Mouse (Mus musculus) CH12.LX (cell line): ENCODE data around the gene Dtd1. TPM values are rescaled to one million over a fixed set of nuclear protein-coding genes. Genes with fewer than 3 reads are reported as not detected.

Experiments used
- DNase-seq: peaks from one replicate; pipeline ENCODE4 v3.0.0-alpha.2; 2013; ENCODE audit errors: extremely low read depth
- H3K27ac ChIP-seq: 2 replicates; pipeline ENCODE4 v1.5.1; 2012; ENCODE audit warnings: low read depth, mild to moderate bottlenecking, control low read depth, moderate library complexity; ENCODE audit not compliant: insufficient read depth
- H3K27me3 ChIP-seq: replicated peaks from 2 replicates; pipeline ENCODE3; 2012; ENCODE audit warnings: inconsistent platforms
- H3K36me3 ChIP-seq, 2 experiments: replicated peaks in 1 of 2; 2 replicates each; pipeline versions ENCODE3 to v1.6.1; 2012; ENCODE audit warnings: inconsistent platforms in 1 of 2, low read length in 1 of 2, mild to moderate bottlenecking in 1 of 2, mixed read lengths in 1 of 2, moderate library complexity in 1 of 2; ENCODE audit not compliant: control insufficient read depth in 1 of 2, insufficient read depth in 1 of 2
- H3K4me1 ChIP-seq, 2 experiments: 2 replicates each; pipeline ENCODE4 v1.6.1; 2012; ENCODE audit warnings: inconsistent platforms in 1 of 2, moderate library complexity in 1 of 2; ENCODE audit not compliant: insufficient read depth in 2 of 2, control insufficient read depth in 1 of 2
- H3K4me2 ChIP-seq: 2 replicates; pipeline ENCODE4 v1.6.1; 2012; ENCODE audit warnings: low read depth, mild to moderate bottlenecking, control low read depth; ENCODE audit not compliant: poor library complexity, insufficient read depth, severe bottlenecking
- H3K4me3 ChIP-seq, 3 experiments: fragments of 150-350 bp in 1 of 3; sonication (generic) in 1 of 3; replicated peaks in 1 of 3; 2 replicates each; pipeline versions ENCODE3 to v1.5.1; 2011 to 2012; ENCODE audit warnings: low read depth in 2 of 3, low read length in 2 of 3, mild to moderate bottlenecking in 2 of 3, moderate library complexity in 2 of 3, control low read depth in 1 of 3, improper control_type of control experiment in 1 of 3, inconsistent platforms in 1 of 3, mixed read lengths in 1 of 3; ENCODE audit not compliant: poor library complexity in 1 of 3
- H3K79me2 ChIP-seq: replicated peaks from 2 replicates; pipeline ENCODE4 v1.6.1; 2012; ENCODE audit warnings: mild to moderate bottlenecking, moderate library complexity; ENCODE audit not compliant: control insufficient read depth, poor library complexity, insufficient read depth, severe bottlenecking; ENCODE audit errors: extremely low read depth
- H3K9ac ChIP-seq: 2 replicates; pipeline ENCODE4 v1.6.1; 2012; ENCODE audit warnings: low read depth, mild to moderate bottlenecking, control low read depth, moderate library complexity; ENCODE audit not compliant: insufficient read depth
- H3K9me3 ChIP-seq: replicated peaks from 2 replicates; pipeline ENCODE3; 2012; ENCODE audit warnings: low read length, inconsistent platforms, mixed read lengths
- CHD1 ChIP-seq: IDR thresholded peaks from 2 replicates; pipeline ENCODE4 v1.6.1; 2012; ENCODE audit warnings: low read depth, low read length, improper control_type of control experiment, inconsistent platforms
- GABPA ChIP-seq: IDR thresholded peaks from 2 replicates; pipeline ENCODE4 v1.6.1; 2012; ENCODE audit warnings: low read depth, low read length, improper control_type of control experiment, inconsistent platforms; ENCODE audit not compliant: insufficient replicate concordance
- JUN ChIP-seq: IDR thresholded peaks from 2 replicates; pipeline ENCODE4 v1.6.1; 2011; ENCODE audit warnings: low read depth, mild to moderate bottlenecking, low read length, improper control_type of control experiment, moderate library complexity; ENCODE audit not compliant: insufficient read depth
- JUND ChIP-seq: conservative IDR thresholded peaks from 2 replicates; pipeline ENCODE4 v1.6.1; 2011; ENCODE audit warnings: low read depth, low read length, improper control_type of control experiment
- KAT2A ChIP-seq: IDR thresholded peaks from 2 replicates; pipeline ENCODE4 v1.6.1; 2012; ENCODE audit warnings: low read length, improper control_type of control experiment, inconsistent platforms; ENCODE audit not compliant: insufficient replicate concordance
- MAFK ChIP-seq: IDR thresholded peaks from 2 replicates; pipeline ENCODE4 v1.6.1; 2011; ENCODE audit warnings: low read length, improper control_type of control experiment; ENCODE audit not compliant: insufficient replicate concordance
- NRF1 ChIP-seq: IDR thresholded peaks from 2 replicates; pipeline ENCODE4 v1.6.1; 2014; ENCODE audit warnings: low read depth, mild to moderate bottlenecking, inconsistent platforms, low read length, improper control_type of control experiment, moderate library complexity
- UBTF ChIP-seq: IDR thresholded peaks from 2 replicates; pipeline ENCODE4 v1.6.1; 2012; ENCODE audit warnings: low read depth, mild to moderate bottlenecking, inconsistent platforms, low read length, improper control_type of control experiment, moderate library complexity
- USF1 ChIP-seq: IDR thresholded peaks from 2 replicates; pipeline ENCODE4 v1.6.1; 2014; ENCODE audit warnings: low read depth, mild to moderate bottlenecking, inconsistent platforms, low read length, improper control_type of control experiment
- ZC3H11A ChIP-seq: IDR thresholded peaks from 2 replicates; pipeline ENCODE4 v1.6.1; 2012; ENCODE audit warnings: low read depth, mild to moderate bottlenecking, inconsistent platforms, low read length, improper control_type of control experiment
- ZKSCAN1 ChIP-seq: IDR thresholded peaks from 2 replicates; pipeline ENCODE4 v1.6.1; 2012; ENCODE audit warnings: low read depth, inconsistent platforms, low read length, improper control_type of control experiment, borderline replicate concordance
- ZMIZ1 ChIP-seq: IDR thresholded peaks from 2 replicates; pipeline ENCODE4 v1.6.1; 2012; ENCODE audit warnings: low read depth, mild to moderate bottlenecking, inconsistent platforms, low read length, improper control_type of control experiment
- ZNF384 ChIP-seq: IDR thresholded peaks from 2 replicates; pipeline ENCODE4 v1.6.1; 2012; ENCODE audit warnings: low read depth, low read length, improper control_type of control experiment, inconsistent platforms
- dilution Hi-C: fragments of 300-500 bp; cut with MboI; formaldehyde crosslinking; loops from 2 replicates; pipeline ENCODE4 v1.14.3; 2020; ENCODE audit warnings: low sequenced_read_pairs; ENCODE audit not compliant: extremely low pct_unique_long_range_greater_than_20kb, extremely low pct_ligation_motif_present
- in situ Hi-C: fragments of 300-500 bp; cut with MboI; formaldehyde crosslinking; loops from 3 replicates; pipeline ENCODE4 v1.14.3; 2019; ENCODE audit warnings: low sequenced_read_pairs, low pct_ligation_motif_present, low pct_unique_long_range_greater_than_20kb, mixed read lengths
- polyA plus RNA-seq: library from polyadenylated mRNA; unstranded; fragments of >175 nt; gene quantifications from 2 replicates; pipeline ENCODE4 v1.2.1, GENCODE M21; 2012; ENCODE audit warnings: low read depth; ENCODE audit not compliant: insufficient read length
- total RNA-seq, 2 experiments: library from RNA; depleted of rRNA; stranded (reverse); fragments of 300-350 nt in 1 of 2; fragments of >200 nt in 1 of 2; gene quantifications; 2 replicates each; pipeline ENCODE4 v1.2.3; 2012 to 2014

Dtd1 gene
- total and polyA plus RNA-seq, 3 experiments = 42.7 to 47.8 (median 43.3) TPM

GRCm38 (mm10) chr2:144791671-144792294 lies 192.1 kb downstream of the Dtd1 start:
- Histone ChIP-seq H3K4me3 (no peak overlapping the region), H3K9me3 (no peaks in the 10 kb centered on the region), H3K4me2 (no peak overlapping the region), H3K4me1 (peaks cover 4 to 12% of the 10 kb centered on the region in 2 experiments; a peak in 3 of 4 replicates), H3K9ac (no peak overlapping the region), H3K36me3 (no peaks in the 10 kb centered on the region)
- no peak for DNase-seq
- TF ChIP-seq UBTF = no peak
- TF ChIP-seq GABPA = no peak
- TF ChIP-seq NRF1 = no peak
- TF ChIP-seq ZKSCAN1 = no peak
- TF ChIP-seq KAT2A = no peak
- no peak for TF ChIP-seq CHD1
- TF ChIP-seq JUND = no peak
- no peak for TF ChIP-seq ZC3H11A
- TF ChIP-seq ZMIZ1 = no peak
- TF ChIP-seq MAFK = no peak
- TF ChIP-seq ZNF384 = no peak
- no peak for TF ChIP-seq USF1
- TF ChIP-seq, all 38 proteins: peak for 0
- H3K79me2 ChIP-seq = no peaks in the 10 kb centered on the region
- H3K27ac ChIP-seq = no peak overlapping the region
- no peaks in the 10 kb centered on the region for H3K27me3 ChIP-seq
- dilution Hi-C loops (no loop called here), in situ Hi-C loops (no loop called here)

DNA sequence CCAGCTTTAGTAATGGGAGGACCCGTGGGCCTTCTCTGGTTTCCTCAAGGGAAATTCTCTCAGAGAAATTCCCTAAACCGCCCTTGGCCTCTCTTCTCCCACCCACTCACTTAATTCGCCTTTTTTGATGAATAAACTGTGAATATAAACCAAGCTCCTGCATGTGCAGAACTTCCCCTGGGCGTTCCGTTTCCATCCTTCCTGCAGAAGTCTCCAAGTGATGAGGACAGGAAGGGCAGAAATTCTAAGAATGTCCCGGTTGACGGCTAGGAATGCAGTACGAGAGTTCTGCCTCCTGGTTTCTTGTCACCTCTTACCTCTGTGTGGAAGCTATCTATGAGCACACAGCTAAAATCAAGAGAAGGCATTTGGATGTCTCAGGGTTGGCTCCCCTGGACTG lies 197.8 kb downstream of the Dtd1 start:
- no peak for TF ChIP-seq JUN
- no peak for TF ChIP-seq ZMIZ1
- dilution Hi-C loops = no loop called here

More for the DNA sequence above, 197.8 kb downstream of the Dtd1 start:
- Histone ChIP-seq H3K9me3 (no peaks in the 10 kb centered on the region), H3K9ac (no peak overlapping the region), H3K4me2 (peak overlapping the region; percentile 57), H3K27me3 (no peaks in the 10 kb centered on the region), H3K4me3 (no peak overlapping the region), H3K27ac (no peak overlapping the region), H3K4me1 (peaks cover 12 to 36% of the 10 kb centered on the region in 2 experiments; a peak in 3 of 4 replicates), H3K36me3 (no peaks in the 10 kb centered on the region), H3K79me2 (no peaks in the 10 kb centered on the region)
- in situ Hi-C loops = no loop called here
- no peak for DNase-seq
